Mouse (Mus musculus) heart, embryonic 10.5 days (tissue): ENCODE results near the gene Cdhr5. TPM values are rescaled to one million over a fixed set of nuclear protein-coding genes. Genes with fewer than 3 reads are reported as not detected.

Source experiments
- DNase-seq: peaks from one replicate; pipeline ENCODE4 v3.0.0-alpha.2; 2017; ENCODE audit warnings: low spot score
- H3K27ac ChIP-seq: fragments of 300-500 bp; sonication (generic); 2 replicates; pipeline ENCODE4 v1.5.1; 2016; ENCODE audit warnings: mild to moderate bottlenecking
- H3K27me3 ChIP-seq: fragments of 300-500 bp; sonication (generic); 2 replicates; pipeline ENCODE4 v1.6.1; 2016; ENCODE audit warnings: mild to moderate bottlenecking; ENCODE audit not compliant: poor library complexity, insufficient read depth, severe bottlenecking
- H3K36me3 ChIP-seq: fragments of 300-500 bp; sonication (generic); 2 replicates; pipeline ENCODE4 v1.6.1; 2016; ENCODE audit warnings: mild to moderate bottlenecking, moderate library complexity
- H3K4me1 ChIP-seq: fragments of 300-500 bp; sonication (generic); 2 replicates; pipeline ENCODE4 v1.6.1; 2016; ENCODE audit warnings: mild to moderate bottlenecking
- H3K4me3 ChIP-seq: fragments of 300-500 bp; sonication (generic); 2 replicates; pipeline ENCODE4 v1.5.1; 2016; ENCODE audit warnings: mild to moderate bottlenecking, moderate library complexity
- H3K9me3 ChIP-seq: fragments of 300-500 bp; sonication (generic); 2 replicates; pipeline ENCODE4 v1.6.1; 2016; ENCODE audit warnings: mild to moderate bottlenecking, moderate library complexity
- WGBS: fragments of 180-500 bp; shearing (Covaris S2); methylation state at CpG from one replicate; pipeline ENCODE4 v1.1.7; 2016; 5-methylcytosine and 5-hydroxymethylcytosine counted together
- polyA plus RNA-seq: library from polyadenylated mRNA; unstranded; fragments of >200 nt; fragmentation: Nextera tagmentation; extraction: Ambion mirVana; gene quantifications from 2 replicates; pipeline ENCODE4 v1.2.1, GENCODE M21; 2016

Cdhr5 gene
- polyA plus RNA-seq, 1 experiment from 2014 or later = not detected

GRCm38 (mm10) chr7:141293852-141294471 is 17.4 kb upstream of the Cdhr5 start:
- H3K4me1 ChIP-seq = peaks cover 36% of the 10 kb centered on the region
- DNase-seq = no peak
- no peaks in the 10 kb centered on the region for H3K9me3 ChIP-seq
- 1% methylated on average over 53 of the region's 53 CpGs for WGBS
- H3K27ac ChIP-seq = peak overlapping the region; percentile 65
- peaks cover 15% of the 10 kb centered on the region for H3K36me3 ChIP-seq
- H3K27me3 ChIP-seq = peaks cover 71% of the 10 kb centered on the region
- H3K4me3 ChIP-seq = peak overlapping the region; percentile 58

- Histone ChIP-seq H3K27me3 (peaks cover 71% of the 10 kb centered on the region), H3K4me3 (peak overlapping the region; percentile 66), H3K27ac (no peak overlapping the region), H3K4me1 (peaks cover 36% of the 10 kb centered on the region), H3K36me3 (peaks cover 10% of the 10 kb centered on the region), H3K9me3 (no peaks in the 10 kb centered on the region)
- no peak for DNase-seq
- WGBS = 31% methylated on average over 15 of the region's 15 CpGs
Observed at GRCm38 (mm10) chr7:141292583-141293388, 16.2 kb upstream of the Cdhr5 start.

- H3K27ac ChIP-seq = peak within 1 kb of the TSS; percentile 65
- H3K4me1 ChIP-seq = peaks cover 36% of the 10 kb centered on the region
- WGBS = 2% methylated on average over 46 of the region's 46 CpGs
- DNase-seq = no peak
- H3K36me3 ChIP-seq = peaks cover 3% of the 10 kb centered on the region; the same call in 1 of the 2 replicates
- H3K9me3 ChIP-seq = no peaks in the 10 kb centered on the region
- peaks cover 71% of the 10 kb centered on the region for H3K27me3 ChIP-seq
- H3K4me3 ChIP-seq = peak within 1 kb of the TSS; percentile 66
Observed at GRCm38 (mm10) chr7:141291921-141292582, 15.5 kb upstream of the Cdhr5 start, which contains the start of gene Drd4. Drd4 (plus strand) TSS chr7:141292006.

- Histone ChIP-seq H3K27me3 (peaks cover 37% of the 10 kb centered on the region), H3K9me3 (no peaks in the 10 kb centered on the region), H3K4me3 (no peak overlapping the region), H3K4me1 (peaks cover 21% of the 10 kb centered on the region), H3K27ac (no peak overlapping the region), H3K36me3 (no peaks in the 10 kb centered on the region)
- 76% methylated on average over 3 of the region's 3 CpGs for WGBS
- DNase-seq = no peak
Observed at GRCm38 (mm10) chr7:141288042-141288441, 11.5 kb upstream of the Cdhr5 start.

GRCm38 (mm10) chr7:141282756-141283155 is 6.2 kb upstream of the Cdhr5 start:
- Histone ChIP-seq H3K27ac (no peak overlapping the region), H3K36me3 (no peaks in the 10 kb centered on the region), H3K4me1 (peaks cover 20% of the 10 kb centered on the region), H3K9me3 (no peaks in the 10 kb centered on the region), H3K4me3 (no peak overlapping the region), H3K27me3 (peaks cover 19% of the 10 kb centered on the region)
- WGBS = 83% methylated on average over 4 of the region's 4 CpGs
- DNase-seq = no peak

GRCm38 (mm10) chr7:141281442-141281841 is 4.9 kb upstream of the Cdhr5 start:
- Histone ChIP-seq H3K4me3 (no peak overlapping the region), H3K27me3 (peaks cover 26% of the 10 kb centered on the region), H3K4me1 (peaks cover 30% of the 10 kb centered on the region), H3K9me3 (no peaks in the 10 kb centered on the region), H3K27ac (no peak overlapping the region), H3K36me3 (no peaks in the 10 kb centered on the region)
- no peak for DNase-seq
- 86% methylated on average over 6 of the region's 6 CpGs for WGBS

GRCm38 (mm10) chr7:141278766-141279590 is 2.4 kb upstream of the Cdhr5 start, which contains the start of gene Sct:
Sct (minus strand) TSS chr7:141279133.
- peaks cover 34% of the 10 kb centered on the region for H3K27me3 ChIP-seq
- peaks cover 31% of the 10 kb centered on the region for H3K4me1 ChIP-seq
- no peak for DNase-seq
- peak within 1 kb of the TSS; percentile 71; the same call in 1 of the 2 replicates for H3K27ac ChIP-seq
- no peaks in the 10 kb centered on the region for H3K9me3 ChIP-seq
- no peaks in the 10 kb centered on the region for H3K36me3 ChIP-seq
- peak within 1 kb of the TSS; percentile 68 for H3K4me3 ChIP-seq
- WGBS = 2% methylated on average over 46 of the region's 46 CpGs

GRCm38 (mm10) chr7:141277701-141278678 is 1.4 kb upstream of the Cdhr5 start:
- H3K4me1 ChIP-seq = peaks cover 27% of the 10 kb centered on the region
- H3K27me3 ChIP-seq = peaks cover 34% of the 10 kb centered on the region
- peak overlapping the region; percentile 68; the same call in 1 of the 2 replicates for H3K4me3 ChIP-seq
- no peak for DNase-seq
- H3K9me3 ChIP-seq = no peaks in the 10 kb centered on the region
- H3K36me3 ChIP-seq = no peaks in the 10 kb centered on the region
- 62% methylated on average over 11 of the region's 11 CpGs for whole genome bisulfite sequencing
- H3K27ac ChIP-seq = peak overlapping the region; percentile 71; the same call in 1 of the 2 replicates

- Histone ChIP-seq H3K36me3 (no peaks in the 10 kb centered on the region), H3K27me3 (peaks cover 41% of the 10 kb centered on the region), H3K4me3 (no peak overlapping the region), H3K9me3 (no peaks in the 10 kb centered on the region), H3K27ac (no peak overlapping the region), H3K4me1 (peaks cover 27% of the 10 kb centered on the region)
- no peak for DNase-seq
- WGBS = 81% methylated on average over 9 of the region's 9 CpGs
Observed at GRCm38 (mm10) chr7:141275356-141275755, 1.2 kb downstream of the Cdhr5 start.

- Histone ChIP-seq H3K4me1 (peaks cover 11% of the 10 kb centered on the region), H3K9me3 (no peaks in the 10 kb centered on the region), H3K36me3 (no peaks in the 10 kb centered on the region), H3K27me3 (peaks cover 17% of the 10 kb centered on the region; the same call in 1 of the 2 replicates), H3K27ac (no peak overlapping the region), H3K4me3 (no peak overlapping the region)
- no peak for DNase-seq
- WGBS = 77% methylated on average over 3 of the region's 3 CpGs
Observed at GRCm38 (mm10) chr7:141270631-141271030, 6.0 kb downstream of the Cdhr5 start.

- Histone ChIP-seq H3K4me1 (peaks cover 20% of the 10 kb centered on the region), H3K27me3 (peaks cover 17% of the 10 kb centered on the region; the same call in 1 of the 2 replicates), H3K4me3 (peak overlapping the region; percentile 12), H3K9me3 (no peaks in the 10 kb centered on the region), H3K27ac (0 out of 2 replicates have a peak overlapping the region, but pooled peaks have one; percentile 17), H3K36me3 (peaks cover 2% of the 10 kb centered on the region)
- no peak for DNase-seq
- 71% methylated on average over 14 of the region's 14 CpGs for WGBS
Observed at GRCm38 (mm10) chr7:141269273-141269545, 7.4 kb downstream of the Cdhr5 start.
